Mouse (Mus musculus): ENCODE measurements around the gene Nsd1. TPM values are rescaled to one million over a fixed set of nuclear protein-coding genes. Genes with fewer than 3 reads are reported as not detected.
A peak's percentile ranks its signal among the peaks of the same experiment; 100 is the strongest.

Nsd1 gene
- polyA plus RNA-seq, 1 experiment from 2014 or later, result 59.3 TPM

GRCm38 (mm10) chr13:55296760-55297159 is 87.2 kb downstream of the Nsd1 start:
- Histone ChIP-seq H3K27ac (replicated peaks) (no peak overlapping the region), H3K27me3 (no peaks in the 10 kb centered on the region), H3K36me3 (peaks cover 86% of the 10 kb centered on the region), H3K9ac (replicated peaks) (no peak overlapping the region), H3K4me1 (no peaks in the 10 kb centered on the region), H3K4me3 (no peak overlapping the region), H3K4me2 (replicated peaks) (no peak overlapping the region), H3K9me3 (no peaks in the 10 kb centered on the region)
- no peak for ATAC-seq (replicated peaks)
- 94% methylated on average over 1 of the region's 1 CpGs for WGBS

- no peaks in the 10 kb centered on the region for H3K27me3 ChIP-seq
- 92% methylated on average over 5 of the region's 5 CpGs for WGBS
- no peak overlapping the region for H3K4me2 ChIP-seq (replicated peaks)
- no peaks in the 10 kb centered on the region for H3K4me1 ChIP-seq
- no peak for ATAC-seq (replicated peaks)
- H3K4me3 ChIP-seq, result no peak overlapping the region
- H3K9me3 ChIP-seq, result no peaks in the 10 kb centered on the region
- no peak overlapping the region for H3K27ac ChIP-seq (replicated peaks)
- H3K9ac ChIP-seq (replicated peaks), result no peak overlapping the region
- H3K36me3 ChIP-seq, result peaks cover 90% of the 10 kb centered on the region
Measured at GRCm38 (mm10) chr13:55300913-55301312, 91.3 kb downstream of the Nsd1 start.

DNA sequence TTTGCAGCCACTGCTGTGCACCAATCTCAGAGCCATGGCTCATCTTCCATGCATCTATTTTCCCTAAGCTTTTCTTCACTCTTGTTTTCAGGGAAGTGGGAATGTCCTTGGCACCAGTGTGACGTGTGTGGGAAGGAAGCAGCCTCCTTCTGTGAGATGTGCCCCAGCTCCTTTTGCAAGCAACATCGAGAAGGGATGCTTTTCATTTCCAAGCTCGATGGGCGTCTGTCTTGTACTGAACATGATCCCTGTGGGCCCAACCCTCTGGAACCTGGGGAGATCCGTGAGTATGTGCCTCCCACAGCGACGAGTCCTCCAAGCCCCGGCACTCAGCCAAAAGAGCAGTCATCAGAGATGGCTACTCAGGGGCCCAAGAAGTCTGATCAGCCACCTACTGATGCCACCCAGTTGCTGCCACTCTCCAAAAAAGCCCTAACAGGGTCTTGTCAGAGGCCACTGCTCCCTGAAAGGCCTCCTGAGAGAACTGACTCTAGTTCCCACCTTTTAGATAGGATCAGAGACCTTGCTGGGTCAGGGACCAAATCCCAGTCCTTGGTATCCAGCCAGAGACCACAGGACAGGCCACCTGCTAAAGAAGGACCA is 102.5 kb downstream of the Nsd1 start:
- H3K9me3 ChIP-seq, result no peaks in the 10 kb centered on the region
- no peaks in the 10 kb centered on the region for H3K4me1 ChIP-seq
- no peaks in the 10 kb centered on the region for H3K27me3 ChIP-seq
- no peak overlapping the region for H3K4me3 ChIP-seq
- no peak overlapping the region for H3K4me2 ChIP-seq (replicated peaks)
- peaks cover 86% of the 10 kb centered on the region for H3K36me3 ChIP-seq
- no peak overlapping the region for H3K27ac ChIP-seq (replicated peaks)
- no peak for ATAC-seq (replicated peaks)
- H3K9ac ChIP-seq (replicated peaks), result no peak overlapping the region
- WGBS, result 91% methylated on average over 8 of the region's 8 CpGs

GRCm38 (mm10) chr13:55313051-55313450 is 103.5 kb downstream of the Nsd1 start:
- H3K9ac ChIP-seq (replicated peaks), result no peak overlapping the region
- H3K36me3 ChIP-seq, result peaks cover 82% of the 10 kb centered on the region
- H3K27me3 ChIP-seq, result no peaks in the 10 kb centered on the region
- no peaks in the 10 kb centered on the region for H3K4me1 ChIP-seq
- ATAC-seq (replicated peaks), result no peak
- no peak overlapping the region for H3K4me2 ChIP-seq (replicated peaks)
- H3K27ac ChIP-seq (replicated peaks), result no peak overlapping the region
- H3K4me3 ChIP-seq, result no peak overlapping the region
- H3K9me3 ChIP-seq, result no peaks in the 10 kb centered on the region
- 91% methylated on average over 9 of the region's 9 CpGs for WGBS

GRCm38 (mm10) chr13:55314891-55315412 is 105.4 kb downstream of the Nsd1 start:
- Histone ChIP-seq H3K27ac (replicated peaks) (no peak overlapping the region), H3K9ac (replicated peaks) (no peak overlapping the region), H3K4me1 (no peaks in the 10 kb centered on the region; the same call in 1 of the 2 replicates), H3K36me3 (peaks cover 83% of the 10 kb centered on the region), H3K27me3 (no peaks in the 10 kb centered on the region), H3K4me3 (no peak overlapping the region), H3K4me2 (replicated peaks) (no peak overlapping the region), H3K9me3 (no peaks in the 10 kb centered on the region)
- ATAC-seq (replicated peaks), result no peak
- 89% methylated on average over 2 of the region's 2 CpGs for WGBS

GRCm38 (mm10) chr13:55318351-55318750 is 108.8 kb downstream of the Nsd1 start:
- Histone ChIP-seq H3K9me3 (no peaks in the 10 kb centered on the region), H3K4me1 (peaks cover 23% of the 10 kb centered on the region), H3K4me2 (replicated peaks) (no peak overlapping the region), H3K27me3 (no peaks in the 10 kb centered on the region), H3K27ac (replicated peaks) (no peak overlapping the region), H3K9ac (replicated peaks) (no peak overlapping the region), H3K36me3 (peaks cover 56% of the 10 kb centered on the region), H3K4me3 (no peak overlapping the region)
- ATAC-seq (replicated peaks), result no peak
- WGBS, result 92% methylated on average over 3 of the region's 3 CpGs

GRCm38 (mm10) chr13:55319931-55320533 is 110.5 kb downstream of the Nsd1 start, which contains the start of gene Prelid1:
Gene Prelid1 (plus strand): TSS chr13:55320500.
- Histone ChIP-seq H3K27me3 (no peaks in the 10 kb centered on the region), H3K9me3 (no peaks in the 10 kb centered on the region), H3K4me3 (peak within 1 kb of the TSS; percentile 73), H3K4me2 (replicated peaks) (peak within 1 kb of the TSS; percentile 96), H3K36me3 (peaks cover 51% of the 10 kb centered on the region), H3K27ac (replicated peaks) (peak within 1 kb of the TSS; percentile 71; the same call in 1 of the 2 replicates), H3K9ac (replicated peaks) (peak within 1 kb of the TSS; percentile 86), H3K4me1 (peaks cover 30% of the 10 kb centered on the region)
- WGBS, result 87% methylated on average over 4 of the region's 4 CpGs
- ATAC-seq (replicated peaks), result no peak

GRCm38 (mm10) chr13:55321434-55322129 is 112.0 kb downstream of the Nsd1 start, which contains the start of gene Rab24:
Gene Rab24 (minus strand): TSS chr13:55321946.
- peak; percentile 90 for ATAC-seq (replicated peaks)
- H3K27me3 ChIP-seq, result no peaks in the 10 kb centered on the region
- H3K4me2 ChIP-seq (replicated peaks), result peak within 1 kb of the TSS; percentile 96
- peak within 1 kb of the TSS; percentile 86 for H3K9ac ChIP-seq (replicated peaks)
- under 1% methylated on average over 73 of the region's 73 CpGs for WGBS
- peaks cover 30% of the 10 kb centered on the region for H3K4me1 ChIP-seq
- no peaks in the 10 kb centered on the region for H3K9me3 ChIP-seq
- H3K36me3 ChIP-seq, result peaks cover 50% of the 10 kb centered on the region
- H3K4me3 ChIP-seq, result peak within 1 kb of the TSS; percentile 73
- peak within 1 kb of the TSS; percentile 71 for H3K27ac ChIP-seq (replicated peaks)

- Histone ChIP-seq H3K9me3 (no peaks in the 10 kb centered on the region), H3K4me1 (peaks cover 35% of the 10 kb centered on the region), H3K4me2 (replicated peaks) (peak overlapping the region; percentile 96), H3K4me3 (peak overlapping the region; percentile 73), H3K36me3 (peaks cover 44% of the 10 kb centered on the region), H3K27me3 (no peaks in the 10 kb centered on the region), H3K9ac (replicated peaks) (peak overlapping the region; percentile 86), H3K27ac (replicated peaks) (peak overlapping the region; percentile 71)
- ATAC-seq (replicated peaks), result no peak
- WGBS, result 2% methylated on average over 31 of the region's 31 CpGs
Measured at GRCm38 (mm10) chr13:55322130-55322825, 112.7 kb downstream of the Nsd1 start.

GRCm38 (mm10) chr13:55325596-55325995 is 116.0 kb downstream of the Nsd1 start:
- ATAC-seq (replicated peaks), result no peak

GRCm38 (mm10) chr13:55327169-55327568 is 117.6 kb downstream of the Nsd1 start:
- Histone ChIP-seq H3K4me1 (peaks cover 54% of the 10 kb centered on the region), H3K9me3 (no peaks in the 10 kb centered on the region), H3K27me3 (no peaks in the 10 kb centered on the region), H3K9ac (replicated peaks) (no peak overlapping the region), H3K4me3 (no peak overlapping the region), H3K27ac (replicated peaks) (peak overlapping the region; percentile 65), H3K4me2 (replicated peaks) (peak overlapping the region; percentile 8; the same call in 1 of the 2 replicates), H3K36me3 (peaks cover 23% of the 10 kb centered on the region)
- 70% methylated on average over 4 of the region's 4 CpGs for WGBS
- peak; percentile 15; the same call in 1 of the 2 replicates for ATAC-seq (replicated peaks)

More at GRCm38 (mm10) chr13:55325596-55325995, 116.0 kb downstream of the Nsd1 start:
- no peaks in the 10 kb centered on the region for H3K9me3 ChIP-seq
- no peaks in the 10 kb centered on the region for H3K27me3 ChIP-seq
- peaks cover 57% of the 10 kb centered on the region for H3K4me1 ChIP-seq
- WGBS, result 88% methylated on average over 11 of the region's 11 CpGs
- no peak overlapping the region for H3K9ac ChIP-seq (replicated peaks)
- H3K4me2 ChIP-seq (replicated peaks), result no peak overlapping the region
- peaks cover 23% of the 10 kb centered on the region for H3K36me3 ChIP-seq
- no peak overlapping the region for H3K27ac ChIP-seq (replicated peaks)
- no peak overlapping the region for H3K4me3 ChIP-seq
